Mouse (Mus musculus): ENCODE data around the gene Zfp94.

DNA sequence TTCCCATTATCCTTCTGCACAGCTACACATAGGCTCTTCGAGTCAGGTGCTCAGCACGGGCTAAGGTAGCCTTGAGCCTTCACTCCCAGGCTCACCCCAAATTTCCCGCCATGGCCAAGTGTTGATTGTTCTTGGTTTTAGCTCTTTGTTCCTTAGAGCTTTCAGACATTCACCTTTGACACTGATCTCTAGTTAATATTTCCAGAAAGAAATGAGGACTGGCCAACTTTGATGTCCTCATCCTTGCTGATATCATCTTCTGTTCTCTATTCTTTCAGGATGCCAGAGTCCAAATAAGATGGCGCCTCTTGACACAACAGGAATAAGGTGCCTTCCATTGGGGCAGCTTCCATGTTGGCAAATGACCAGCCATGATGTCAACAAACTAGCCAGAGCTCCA, 42.0 kb downstream of the Zfp94 start:
- TF ChIP-seq CTCF (IDR thresholded peaks at IDR 0.05; ENCODE audit: low read depth) (no peak), EP300 (IDR thresholded peaks at IDR 0.05; ENCODE audit: low read depth) (no peak)

Data from liver, embryonic 14.5 days (tissue).